Mouse (Mus musculus) MEL (cell line): Measurements from ENCODE around the gene Gjc2. TPM values are rescaled to one million over a fixed set of nuclear protein-coding genes. Genes with fewer than 3 reads are reported as not detected.

Experiments used
- DNase-seq: peaks from one replicate; pipeline ENCODE4 v3.0.0; 2011; ENCODE audit warnings: low read depth, low spot score
- H3K27ac ChIP-seq: 2 replicates; pipeline ENCODE4 v1.5.1; 2012; ENCODE audit warnings: low read depth, mild to moderate bottlenecking, control low read depth, low read length, moderate library complexity; ENCODE audit not compliant: control insufficient read depth
- H3K27me3 ChIP-seq, 2 experiments: fragments of 150-350 bp in 1 of 2; sonication (generic) in 1 of 2; 2 replicates each; pipeline ENCODE4 v1.6.1; 2012; ENCODE audit warnings: low read length in 2 of 2, mild to moderate bottlenecking in 2 of 2, improper control_type of control experiment in 1 of 2, moderate library complexity in 1 of 2; ENCODE audit not compliant: insufficient read depth in 2 of 2, control insufficient read depth in 1 of 2
- H3K36me3 ChIP-seq, 2 experiments: 2 replicates each; pipeline ENCODE4 v1.6.1; 2012 to 2014; ENCODE audit warnings: low read length in 2 of 2, improper control_type of control experiment in 1 of 2, inconsistent platforms in 1 of 2, mild to moderate bottlenecking in 1 of 2; ENCODE audit not compliant: insufficient read depth in 2 of 2, control insufficient read depth in 1 of 2
- H3K4me1 ChIP-seq, 2 experiments: fragments of 150-350 bp in 1 of 2; sonication (generic) in 1 of 2; 2 replicates each; pipeline ENCODE4 v1.6.1; 2012; ENCODE audit warnings: low read length in 2 of 2, improper control_type of control experiment in 1 of 2, mild to moderate bottlenecking in 1 of 2; ENCODE audit not compliant: insufficient read depth in 2 of 2, control insufficient read depth in 1 of 2
- H3K4me3 ChIP-seq, 2 experiments: fragments of 150-350 bp in 1 of 2; sonication (generic) in 1 of 2; 2 replicates each; pipeline ENCODE4 v1.5.1; 2012; ENCODE audit warnings: low read depth in 2 of 2, low read length in 2 of 2, mild to moderate bottlenecking in 2 of 2, moderate library complexity in 2 of 2, control low read depth in 1 of 2, improper control_type of control experiment in 1 of 2; ENCODE audit not compliant: control insufficient read depth in 1 of 2, insufficient read depth in 1 of 2
- H3K79me2 ChIP-seq: 2 replicates; pipeline ENCODE4 v1.6.1; 2012; ENCODE audit warnings: mild to moderate bottlenecking, low read length, moderate library complexity; ENCODE audit not compliant: control insufficient read depth, poor library complexity, insufficient read depth
- H3K9ac ChIP-seq: 2 replicates; pipeline ENCODE4 v1.6.1; 2012; ENCODE audit warnings: low read depth, mild to moderate bottlenecking, control low read depth, low read length, moderate library complexity; ENCODE audit not compliant: control insufficient read depth, poor library complexity, severe bottlenecking
- H3K9me3 ChIP-seq: fragments of 150-350 bp; sonication (generic); replicated peaks from 2 replicates; pipeline ENCODE4 v1.6.1; 2012; ENCODE audit warnings: mild to moderate bottlenecking, low read length, improper control_type of control experiment, moderate library complexity; ENCODE audit not compliant: insufficient read depth
- CHD1 ChIP-seq: IDR thresholded peaks from 2 replicates; pipeline ENCODE4 v1.6.1; 2012; ENCODE audit warnings: low read depth, mild to moderate bottlenecking, inconsistent platforms, low read length, improper control_type of control experiment
- CHD2 ChIP-seq: IDR thresholded peaks from 2 replicates; pipeline ENCODE4 v1.6.1; 2011; ENCODE audit warnings: low read length, improper control_type of control experiment
- CTCF ChIP-seq, 3 experiments: IDR thresholded peaks in 2 of 3; conservative IDR thresholded peaks in 1 of 3; 2 replicates each; pipeline ENCODE4 v1.5.1; 2011 to 2012; ENCODE audit warnings: low read length in 3 of 3, low read depth in 2 of 3, mild to moderate bottlenecking in 2 of 3, improper control_type of control experiment in 1 of 3, inconsistent platforms in 1 of 3, mixed read lengths in 1 of 3, moderate library complexity in 1 of 3; ENCODE audit not compliant: control insufficient read depth in 1 of 3, insufficient read depth in 1 of 3, poor library complexity in 1 of 3, severe bottlenecking in 1 of 3
- ELF1 ChIP-seq: IDR thresholded peaks from 2 replicates; pipeline ENCODE4 v1.6.1; 2014; ENCODE audit warnings: low read depth, mild to moderate bottlenecking, inconsistent platforms, low read length, improper control_type of control experiment, moderate library complexity
- EP300 ChIP-seq, 2 experiments: IDR thresholded peaks; 2 replicates each; pipeline ENCODE4 v1.6.1; 2011; ENCODE audit warnings: improper control_type of control experiment in 2 of 2, low read length in 2 of 2, low read depth in 1 of 2, mild to moderate bottlenecking in 1 of 2
- ETS1 ChIP-seq: IDR thresholded peaks from 2 replicates; pipeline ENCODE4 v1.6.1; 2012; ENCODE audit warnings: low read depth, mild to moderate bottlenecking, inconsistent platforms, low read length, improper control_type of control experiment, moderate library complexity
- GABPA ChIP-seq: IDR thresholded peaks from 2 replicates; pipeline ENCODE4 v1.6.1; 2012; ENCODE audit warnings: low read depth, mild to moderate bottlenecking, inconsistent platforms, low read length, improper control_type of control experiment, moderate library complexity
- GATA1 ChIP-seq: IDR thresholded peaks from 2 replicates; pipeline ENCODE4 v1.6.1; 2011; ENCODE audit warnings: low read depth, low read length, improper control_type of control experiment
- KAT2A ChIP-seq: conservative IDR thresholded peaks from 2 replicates; pipeline ENCODE4 v1.6.1; 2012; ENCODE audit warnings: low read depth, low read length, improper control_type of control experiment, inconsistent platforms
- MAFK ChIP-seq: IDR thresholded peaks from 2 replicates; pipeline ENCODE4 v1.6.1; 2011; ENCODE audit warnings: low read depth, mild to moderate bottlenecking, low read length, improper control_type of control experiment, borderline replicate concordance
- MAX ChIP-seq: IDR thresholded peaks from 2 replicates; pipeline ENCODE4 v1.6.1; 2011; ENCODE audit warnings: low read length, improper control_type of control experiment
- MXI1 ChIP-seq: IDR thresholded peaks from 2 replicates; pipeline ENCODE4 v1.6.1; 2011; ENCODE audit warnings: mild to moderate bottlenecking, low read depth, low read length, improper control_type of control experiment
- MYB ChIP-seq: IDR thresholded peaks from 2 replicates; pipeline ENCODE4 v1.6.1; 2011; ENCODE audit warnings: mild to moderate bottlenecking, low read depth, low read length, improper control_type of control experiment
- MYC ChIP-seq: IDR thresholded peaks from 2 replicates; pipeline ENCODE4 v1.6.1; 2011; ENCODE audit warnings: low read depth, mild to moderate bottlenecking, low read length, improper control_type of control experiment, moderate library complexity
- NRF1 ChIP-seq: IDR thresholded peaks from 2 replicates; pipeline ENCODE4 v1.6.1; 2014; ENCODE audit warnings: low read depth, mild to moderate bottlenecking, inconsistent platforms, low read length, improper control_type of control experiment, moderate library complexity; ENCODE audit not compliant: poor library complexity, insufficient read depth, severe bottlenecking
- POLR2A ChIP-seq, 2 experiments: IDR thresholded peaks; 2 replicates each; pipeline ENCODE4 v1.6.1; 2011 to 2012; ENCODE audit warnings: low read length in 2 of 2, mild to moderate bottlenecking in 2 of 2, control low read depth in 1 of 2, improper control_type of control experiment in 1 of 2, low read depth in 1 of 2, moderate library complexity in 1 of 2; ENCODE audit not compliant: control insufficient read depth in 1 of 2, insufficient read depth in 1 of 2, poor library complexity in 1 of 2
- POLR2AphosphoS5 ChIP-seq: IDR thresholded peaks from 2 replicates; pipeline ENCODE4 v1.6.1; 2012; ENCODE audit warnings: low read depth, borderline replicate concordance, mild to moderate bottlenecking, inconsistent platforms, low read length, moderate library complexity, mixed read lengths
- RAD21 ChIP-seq: IDR thresholded peaks from 2 replicates; pipeline ENCODE4 v1.6.1; 2011; ENCODE audit warnings: mild to moderate bottlenecking, low read depth, low read length, improper control_type of control experiment
- RCOR1 ChIP-seq: IDR thresholded peaks from 2 replicates; pipeline ENCODE4 v1.6.1; 2012; ENCODE audit warnings: low read depth, mild to moderate bottlenecking, inconsistent platforms, low read length, improper control_type of control experiment
- SIN3A ChIP-seq: IDR thresholded peaks from 2 replicates; pipeline ENCODE4 v1.6.1; 2012; ENCODE audit warnings: low read length, improper control_type of control experiment, inconsistent platforms
- SMC3 ChIP-seq: IDR thresholded peaks from 2 replicates; pipeline ENCODE4 v1.6.1; 2011; ENCODE audit warnings: low read depth, low read length, improper control_type of control experiment
- TAL1 ChIP-seq: IDR thresholded peaks from 2 replicates; pipeline ENCODE4 v1.6.1; 2012; ENCODE audit warnings: mild to moderate bottlenecking, inconsistent platforms, low read length, moderate library complexity, mixed read lengths
- TCF12 ChIP-seq: IDR thresholded peaks from 2 replicates; pipeline ENCODE4 v1.6.1; 2014; ENCODE audit warnings: low read depth, mild to moderate bottlenecking, inconsistent platforms, low read length, improper control_type of control experiment, moderate library complexity
- USF1 ChIP-seq: IDR thresholded peaks from 2 replicates; pipeline ENCODE4 v1.6.1; 2014; ENCODE audit warnings: low read depth, mild to moderate bottlenecking, inconsistent platforms, low read length, improper control_type of control experiment, moderate library complexity
- ZKSCAN1 ChIP-seq: IDR thresholded peaks from 2 replicates; pipeline ENCODE4 v1.6.1; 2012; ENCODE audit warnings: low read depth, mild to moderate bottlenecking, inconsistent platforms, low read length, improper control_type of control experiment, moderate library complexity
- ZMIZ1 ChIP-seq: IDR thresholded peaks from 2 replicates; pipeline ENCODE4 v1.6.1; 2012; ENCODE audit warnings: low read depth, mild to moderate bottlenecking, inconsistent platforms, low read length, improper control_type of control experiment, moderate library complexity
- polyA plus RNA-seq, 2 experiments: library from polyadenylated mRNA; stranded (reverse) in 1 of 2; unstranded in 1 of 2; fragments of >175 nt in 1 of 2; fragments of >200 nt in 1 of 2; gene quantifications; 2 replicates each; pipeline versions ENCODE4 v1.2.1 to v1.2.4; 2012; ENCODE audit warnings: low replicate concordance in 2 of 2, low read depth in 1 of 2; ENCODE audit not compliant: insufficient read length in 2 of 2, insufficient read depth in 1 of 2, missing spikeins in 1 of 2
- total RNA-seq: library from RNA; depleted of rRNA; stranded (reverse); fragments of 300-350 nt; gene quantifications from 2 replicates; pipeline ENCODE4 v1.2.3, GENCODE M21; 2012

The Gjc2 gene
- total and polyA plus RNA-seq, 3 experiments, result 0.07 to 0.08 TPM; not detected in 1

- peak; percentile 33 for DNase-seq
- Histone ChIP-seq H3K9ac (no peak overlapping the region), H3K4me3 (no peak overlapping the region), H3K9me3 (no peaks in the 10 kb centered on the region), H3K27me3 (no peaks in the 10 kb centered on the region), H3K27ac (no peak overlapping the region), H3K4me1 (peaks cover 2 to 19% of the 10 kb centered on the region in 2 experiments; a peak in 3 of 4 replicates), H3K36me3 (peaks cover 18 to 38% of the 10 kb centered on the region in 2 experiments), H3K79me2 (peaks cover 31% of the 10 kb centered on the region)
- peak; percentile 13; the same call in 1 of the 2 replicates for TF ChIP-seq ZMIZ1
- no peak for TF ChIP-seq CHD1
- no peak for TF ChIP-seq SMC3
- TF ChIP-seq MYB, result no peak
- no peak for TF ChIP-seq SIN3A
- no peak for TF ChIP-seq ZKSCAN1
- TF ChIP-seq POLR2AphosphoS5, result 0 out of 2 replicates have a peak, but pooled peaks have one; percentile 36
- peak in 1 of 2 experiments; percentile 37; a peak in 1 of 4 replicates for TF ChIP-seq POLR2A (IDR thresholded peaks at IDR 0.05; ENCODE audit: control insufficient read depth in 1 of 2, insufficient read depth in 1 of 2, low read depth in 1 of 2, low read length in 2 of 2, poor library complexity in 1 of 2)
- TF ChIP-seq USF1, result no peak
- TF ChIP-seq RAD21, result no peak
- TF ChIP-seq MAX, result no peak
These were observed 27.0 kb upstream of the Gjc2 start for GRCm38 (mm10) chr11:59210020-59210419.

GRCm38 (mm10) chr11:59209580-59209979 is 26.6 kb upstream of the Gjc2 start:
- H3K9me3 ChIP-seq, result no peaks in the 10 kb centered on the region
- H3K27me3 ChIP-seq, result no peaks in the 10 kb centered on the region
- H3K4me1 ChIP-seq, result peaks cover 2 to 19% of the 10 kb centered on the region in 2 experiments; a peak in 3 of 4 replicates
- no peak overlapping the region for H3K4me3 ChIP-seq
- no peak for DNase-seq
- TF ChIP-seq MYC, result no peak
- no peak for TF ChIP-seq USF1
- no peak for TF ChIP-seq RAD21
- TF ChIP-seq ETS1, result no peak
- no peak for TF ChIP-seq MXI1
- TF ChIP-seq TAL1, result no peak
- no peak for TF ChIP-seq GABPA
- no peak for TF ChIP-seq TCF12
- no peak for TF ChIP-seq CTCF (IDR thresholded peaks at IDR 0.05 in 2 of 3, conservative IDR thresholded peaks at IDR 0.05 in 1 of 3; ENCODE audit: control insufficient read depth in 1 of 3, insufficient read depth in 1 of 3, low read depth in 2 of 3, low read length in 3 of 3, poor library complexity in 1 of 3, severe bottlenecking in 1 of 3)
- no peak for TF ChIP-seq KAT2A
- no peak for TF ChIP-seq SIN3A
- TF ChIP-seq RCOR1, result no peak
- TF ChIP-seq GATA1, result no peak
- no peak for TF ChIP-seq SMC3
- TF ChIP-seq ELF1, result no peak
- no peak for TF ChIP-seq EP300 (IDR thresholded peaks at IDR 0.05; ENCODE audit: low read depth in 1 of 2, low read length in 2 of 2)
- no peak for TF ChIP-seq CHD2
- no peak for TF ChIP-seq MAFK
- TF ChIP-seq NRF1, result no peak
- peaks cover 18 to 34% of the 10 kb centered on the region in 2 experiments for H3K36me3 ChIP-seq
- H3K79me2 ChIP-seq, result peaks cover 26% of the 10 kb centered on the region
- H3K9ac ChIP-seq, result no peak overlapping the region
- no peak overlapping the region for H3K27ac ChIP-seq
